Mouse (Mus musculus): ENCODE data around the gene Dll3. TPM values are rescaled to one million over a fixed set of nuclear protein-coding genes. Genes with fewer than 3 reads are reported as not detected.
A peak's percentile ranks its signal among the peaks of the same experiment; 100 is the strongest.

Dll3 gene
- total RNA-seq, 2 experiments from 2014 or later, result not detected

DNA sequence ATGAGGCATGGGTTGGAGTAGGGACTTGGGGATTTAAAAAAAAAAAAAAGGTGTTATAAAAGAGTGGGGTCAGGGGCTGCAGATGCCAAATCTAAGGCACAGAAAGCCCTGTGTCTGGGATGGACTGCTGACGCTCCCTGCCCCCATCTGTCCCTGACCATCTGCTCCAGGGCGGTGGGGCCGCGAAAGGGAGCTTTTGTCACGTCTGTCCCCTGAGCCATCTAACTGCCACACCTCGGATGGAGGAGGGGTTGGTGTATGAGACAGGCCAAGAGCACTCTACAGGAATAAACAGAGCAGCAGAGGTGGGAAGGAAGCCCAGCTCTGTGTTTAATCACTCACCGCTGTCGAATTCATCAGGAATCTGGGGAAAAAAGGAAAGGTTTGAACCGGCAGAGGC, 7.7 kb upstream of the Dll3 start:
- no peak for DNase-seq

DNA sequence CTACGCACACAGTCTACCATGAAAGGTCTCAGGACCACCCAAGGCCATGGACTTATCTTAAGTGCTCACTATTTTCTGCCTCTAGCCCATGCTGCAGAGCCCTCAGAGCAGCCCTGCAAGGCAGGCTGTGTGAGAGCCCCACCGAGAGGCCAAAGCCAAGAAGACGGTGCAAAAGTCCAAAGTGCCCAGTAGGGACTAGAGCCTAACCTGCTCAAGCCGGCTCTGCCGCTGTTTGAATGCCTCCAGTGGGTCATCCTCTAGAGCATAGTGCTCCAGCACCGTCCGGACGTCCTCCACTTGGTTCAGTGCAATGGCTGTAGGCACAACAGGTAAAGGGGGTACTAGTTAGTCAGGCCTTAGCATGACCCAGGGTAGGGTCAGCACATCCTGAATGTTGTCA, 4.2 kb upstream of the Dll3 start:
- DNase-seq, result no peak

DNA sequence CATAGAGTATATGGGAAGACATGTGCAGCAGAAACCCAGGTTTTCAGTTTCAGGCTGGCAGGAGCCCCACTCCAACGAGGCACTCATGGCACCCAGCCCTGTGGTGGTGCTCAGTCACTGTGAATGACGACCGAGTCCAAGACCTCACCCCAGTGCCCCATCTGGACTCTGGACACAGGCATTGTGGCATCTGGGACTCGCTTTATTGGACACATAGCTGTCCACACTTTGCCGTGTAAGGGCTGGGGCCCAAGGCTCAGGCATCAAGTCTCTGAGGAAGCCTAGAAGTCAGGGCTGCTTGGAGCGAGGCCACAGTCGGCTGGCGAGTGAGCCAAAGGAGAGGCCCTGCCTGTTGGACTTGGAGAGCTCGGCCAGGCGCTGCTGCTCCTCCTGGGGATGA, 3.6 kb upstream of the Dll3 start:
- DNase-seq, result no peak

DNA sequence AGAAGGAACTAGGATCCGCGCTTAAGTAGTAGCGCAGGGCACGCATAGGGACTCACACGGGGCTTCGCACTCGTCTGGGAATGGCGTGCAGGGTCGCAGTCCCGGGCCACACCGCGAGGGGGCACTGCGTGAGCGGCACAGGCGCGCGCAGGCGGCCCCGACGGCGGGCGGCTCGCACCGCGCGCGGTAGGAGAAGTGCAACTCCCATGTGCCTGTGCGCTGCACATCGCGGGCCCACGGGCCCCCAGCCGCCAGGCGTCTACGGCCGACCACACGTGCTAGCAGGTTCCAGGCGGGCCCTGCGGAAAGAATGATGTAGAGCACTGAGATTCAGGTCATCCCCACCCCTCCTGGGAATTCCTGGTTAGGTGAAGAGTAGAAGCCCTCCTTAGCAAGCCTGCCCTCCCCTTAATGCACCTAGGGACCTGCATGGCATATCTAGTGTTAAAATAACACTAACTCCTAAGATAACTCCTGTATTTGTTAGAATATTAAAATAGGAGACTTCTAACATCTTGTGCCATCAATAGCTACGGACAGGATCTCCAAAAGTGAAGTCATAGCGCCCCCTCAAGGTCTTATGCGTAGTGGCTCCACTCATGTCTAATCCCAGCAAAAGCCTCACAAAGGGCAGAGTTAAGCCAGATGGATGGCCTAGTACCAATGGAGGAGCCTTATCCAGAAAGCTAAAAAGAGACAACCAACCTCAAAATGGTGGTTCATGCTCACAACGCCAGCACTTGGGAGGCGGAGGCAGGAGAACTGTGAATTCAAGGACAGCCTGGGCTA, 3.0 kb downstream of the Dll3 start:
- peak; percentile 24 to 27 for DNase-seq

DNA sequence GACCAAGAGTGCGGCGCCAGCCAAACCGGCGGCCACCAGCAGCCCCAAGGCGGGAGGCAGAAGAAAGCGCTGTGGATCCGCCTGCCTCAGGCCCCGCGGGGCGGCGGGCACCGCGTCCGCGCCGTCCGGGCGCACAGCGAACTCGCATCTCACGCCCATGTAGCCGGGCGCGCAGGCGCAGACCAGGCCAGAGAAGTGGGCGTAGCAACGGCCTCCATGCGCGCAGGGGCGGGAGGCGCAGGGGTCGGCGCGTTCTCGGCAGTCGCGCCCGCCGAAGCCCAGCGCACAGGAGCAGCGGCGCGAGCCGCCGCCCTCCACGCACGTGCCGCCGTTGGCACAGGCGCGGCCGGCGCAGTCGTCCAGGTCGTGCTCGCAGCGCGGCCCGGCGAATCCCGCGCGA, 7.6 kb downstream of the Dll3 start:
- DNase-seq, result peak; percentile 29 to 40

DNA sequence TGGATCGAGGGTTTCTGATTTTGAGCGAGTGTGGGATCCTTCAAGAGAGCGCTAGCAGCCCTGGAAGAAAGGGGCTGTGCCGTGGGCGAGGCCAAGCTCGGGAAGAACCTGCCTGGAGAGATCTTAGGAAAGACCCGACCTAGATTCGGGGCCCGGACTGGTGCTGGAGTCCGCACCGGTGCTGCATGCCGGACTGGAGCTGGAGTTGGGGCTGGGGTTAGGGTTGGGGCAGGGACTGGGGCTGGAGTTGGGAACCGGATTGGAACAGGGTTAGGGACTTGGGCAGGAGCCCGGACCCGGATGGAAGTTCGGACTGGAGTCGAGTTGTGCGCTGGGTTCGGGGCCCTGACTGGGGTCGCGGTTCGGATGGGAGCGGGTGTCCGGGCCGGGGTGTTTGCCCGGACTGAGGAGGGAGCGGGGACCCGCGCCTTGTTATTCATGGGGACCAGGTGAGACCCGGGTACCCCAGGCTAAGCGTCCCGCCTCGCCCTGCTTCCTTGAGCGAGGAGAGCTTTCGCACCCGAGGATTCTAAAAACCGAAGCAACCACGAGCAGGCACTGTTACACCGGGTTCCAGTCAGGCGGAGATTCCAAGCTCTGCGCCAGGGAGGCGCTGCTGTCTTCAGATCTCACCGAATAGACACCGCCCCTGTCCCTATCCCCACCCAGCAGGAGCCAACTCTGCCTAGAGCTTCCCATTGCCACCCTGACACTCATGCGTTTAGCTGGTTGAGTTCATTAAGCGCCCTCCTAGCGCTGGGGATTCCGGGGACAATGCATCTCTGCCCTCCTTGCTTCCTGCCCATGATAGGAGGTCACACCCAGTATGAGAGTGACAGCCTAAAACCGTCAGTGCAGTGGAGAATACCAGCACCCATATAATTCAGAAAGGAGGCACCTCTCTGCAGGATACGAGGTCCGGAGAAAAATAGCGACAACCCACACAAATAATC, 11.1 kb downstream of the Dll3 start, which contains the start of gene Selenov:
TSS of gene Selenov (minus strand) at position 549 of the 953 bp plus-strand sequence.
- no peak for DNase-seq

DNA sequence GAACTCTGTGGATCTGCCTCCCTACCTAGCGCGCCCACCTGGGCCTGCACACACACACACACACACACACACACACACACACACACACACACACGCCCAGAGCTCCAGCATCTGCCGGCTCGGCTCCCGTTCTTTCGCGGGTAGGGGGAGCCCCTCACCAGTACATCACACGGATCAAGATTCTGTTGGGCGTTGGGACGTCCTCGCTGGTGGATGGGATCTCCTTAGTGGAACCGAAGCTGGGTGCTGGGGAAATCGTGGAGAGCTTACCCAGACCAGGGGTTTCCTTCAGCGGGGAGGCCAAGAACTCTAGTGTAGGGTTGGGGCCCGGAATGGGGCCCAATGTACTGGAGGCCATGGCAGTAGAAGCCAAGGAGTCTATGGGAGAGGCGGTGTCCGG, 11.9 kb downstream of the Dll3 start:
- DNase-seq, result no peak

DNA sequence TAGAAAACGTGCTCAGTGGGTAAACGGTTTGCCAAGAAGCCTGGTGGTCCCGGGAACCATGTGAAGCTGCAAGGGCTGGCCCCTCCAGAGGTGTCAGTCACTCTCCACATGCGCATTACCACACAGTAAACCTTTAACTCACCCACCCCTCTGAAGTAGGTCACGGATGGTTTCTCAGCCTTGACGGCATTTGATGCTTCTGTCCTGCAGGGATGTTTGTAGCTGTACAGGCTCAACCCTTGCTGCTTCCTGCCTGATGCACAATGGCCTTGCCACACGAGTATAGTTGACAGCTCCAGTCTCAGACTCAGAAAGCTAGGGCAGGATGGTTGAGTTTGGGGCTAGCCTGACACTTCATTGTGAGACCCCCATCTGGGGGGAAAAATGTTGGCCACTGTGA, 21.4 kb downstream of the Dll3 start:
- DNase-seq, result no peak

DNA sequence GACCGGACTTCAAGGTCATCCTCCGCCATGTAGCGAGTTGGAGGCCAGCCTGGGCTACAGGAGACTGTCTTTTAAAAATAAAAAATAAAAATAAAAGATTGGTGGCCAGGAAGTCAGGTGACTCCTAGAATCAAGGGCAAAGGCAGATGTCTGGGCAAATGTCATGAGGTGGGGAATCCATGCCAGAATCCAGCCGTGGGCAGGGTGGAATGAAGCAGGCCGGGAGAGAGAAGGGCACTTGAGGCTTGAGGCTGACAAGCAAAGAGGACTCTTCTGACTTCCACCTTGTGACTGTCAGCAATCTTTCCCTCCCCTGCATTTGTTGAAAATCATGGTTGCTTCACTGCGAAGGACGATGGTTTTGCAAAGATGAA, 23.8 kb downstream of the Dll3 start:
- DNase-seq, result peak; percentile 5 to 22

DNA sequence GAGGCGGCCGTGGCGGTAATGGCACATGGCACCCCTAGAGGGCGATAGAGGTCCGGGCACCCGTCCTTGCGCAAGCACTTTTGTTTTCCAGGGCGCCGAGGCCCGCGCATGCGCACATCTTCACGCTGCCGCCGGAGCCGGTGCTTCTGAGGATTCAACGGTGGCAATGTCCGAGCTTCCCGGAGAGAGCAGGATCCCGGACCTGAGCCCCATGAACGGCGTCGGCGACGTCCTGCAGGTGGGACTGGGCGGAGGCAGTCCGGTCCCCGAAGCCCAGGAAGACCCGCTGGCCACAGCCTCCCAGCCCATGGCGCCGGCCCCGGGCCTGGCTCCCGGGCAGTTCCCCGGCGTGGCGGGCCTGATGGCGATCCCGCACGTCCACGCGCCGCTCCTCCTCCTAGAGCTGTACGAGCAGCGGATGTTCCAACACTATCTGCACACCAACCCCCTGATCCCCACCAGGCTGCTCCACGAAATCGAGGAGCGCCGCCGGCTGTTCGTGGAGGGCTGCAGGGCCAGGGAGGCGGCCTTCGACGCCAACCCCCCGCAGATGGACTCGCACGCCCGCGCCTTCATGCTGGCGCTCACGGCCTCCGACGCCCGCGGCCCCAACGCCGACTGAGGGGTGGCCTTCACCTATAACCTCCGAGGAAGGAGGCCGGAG, 24.3 kb downstream of the Dll3 start, which contains the start of gene Eid2b:
TSS of gene Eid2b (plus strand) at position 125 of the 664 bp plus-strand sequence.
- peak; percentile 95 to 96 for DNase-seq

DNA sequence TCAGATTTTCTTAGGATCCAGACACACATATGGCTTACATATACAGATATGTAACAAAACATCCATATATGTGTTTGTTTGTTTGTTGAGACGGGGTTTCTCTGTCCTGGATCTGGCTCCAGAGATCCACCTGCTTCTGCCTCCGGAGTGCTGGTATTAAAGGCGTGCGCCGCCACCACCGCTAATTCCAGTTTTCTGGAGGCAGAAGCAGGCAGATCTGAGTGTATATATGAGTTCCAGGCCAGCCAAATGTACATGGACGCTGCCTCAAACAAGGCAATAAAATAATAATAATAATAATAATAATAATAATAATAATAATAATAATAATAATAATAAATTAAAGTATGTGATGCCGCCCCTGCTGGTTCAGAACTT, 24.8 kb downstream of the Dll3 start:
- no peak for DNase-seq

DNA sequence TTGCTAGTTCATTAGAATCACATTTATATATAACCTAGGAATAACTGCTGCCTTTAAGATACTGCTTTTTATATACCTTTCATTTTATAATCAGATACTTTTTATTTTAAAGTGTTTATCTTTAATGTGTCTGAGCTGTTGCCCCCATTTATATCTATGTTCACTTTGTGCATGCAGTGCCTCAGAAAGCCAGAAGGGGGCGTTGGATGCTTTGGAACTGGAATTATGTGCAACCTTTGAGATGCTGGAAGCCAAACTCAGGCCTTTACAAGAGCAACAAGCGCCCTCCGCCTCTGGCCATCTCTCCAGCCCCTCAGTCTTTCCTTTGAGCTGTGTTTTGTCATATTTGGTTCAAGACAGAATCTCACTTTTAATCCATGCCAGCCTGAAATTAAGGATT, 30.3 kb downstream of the Dll3 start:
- DNase-seq, result no peak

DNA sequence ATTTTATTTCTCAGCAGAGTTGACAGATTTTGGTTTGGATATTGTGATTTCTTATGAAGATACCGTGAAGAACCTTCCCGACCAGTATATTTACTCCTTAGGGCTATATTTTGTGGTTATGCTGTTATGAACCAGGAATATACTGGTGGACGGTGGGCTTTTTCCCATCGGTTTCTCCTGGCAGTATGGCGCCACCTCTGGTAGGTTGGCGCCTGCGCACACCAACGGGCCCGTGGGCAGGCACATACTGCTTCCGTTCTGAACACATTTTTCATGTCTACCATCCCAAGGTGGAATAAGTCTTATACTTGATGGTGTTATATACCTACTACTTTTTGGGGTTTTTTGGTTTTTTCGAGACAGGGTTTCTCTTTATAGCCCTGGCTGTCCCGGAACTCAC, 32.7 kb downstream of the Dll3 start:
- no peak for DNase-seq

DNA sequence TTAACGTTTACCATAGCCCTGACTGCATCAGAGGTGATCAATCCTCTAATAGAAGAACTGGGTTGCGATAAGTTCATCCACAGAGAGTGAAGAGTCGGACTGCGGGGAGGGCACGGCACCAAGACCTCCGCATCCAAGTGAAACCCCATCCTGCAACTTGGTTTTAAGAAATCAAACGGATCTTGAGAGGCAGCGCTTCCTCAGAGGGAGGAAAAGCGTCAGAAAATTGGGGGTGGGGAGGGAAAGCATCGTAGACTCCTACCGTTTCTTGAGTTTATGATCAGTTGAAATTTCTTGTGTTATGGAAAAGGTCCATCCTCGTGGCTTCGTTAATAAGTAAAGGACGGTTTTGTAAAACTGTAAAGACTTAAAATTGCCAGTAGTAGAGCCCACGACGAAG, 33.5 kb downstream of the Dll3 start:
- no peak for DNase-seq

DNA sequence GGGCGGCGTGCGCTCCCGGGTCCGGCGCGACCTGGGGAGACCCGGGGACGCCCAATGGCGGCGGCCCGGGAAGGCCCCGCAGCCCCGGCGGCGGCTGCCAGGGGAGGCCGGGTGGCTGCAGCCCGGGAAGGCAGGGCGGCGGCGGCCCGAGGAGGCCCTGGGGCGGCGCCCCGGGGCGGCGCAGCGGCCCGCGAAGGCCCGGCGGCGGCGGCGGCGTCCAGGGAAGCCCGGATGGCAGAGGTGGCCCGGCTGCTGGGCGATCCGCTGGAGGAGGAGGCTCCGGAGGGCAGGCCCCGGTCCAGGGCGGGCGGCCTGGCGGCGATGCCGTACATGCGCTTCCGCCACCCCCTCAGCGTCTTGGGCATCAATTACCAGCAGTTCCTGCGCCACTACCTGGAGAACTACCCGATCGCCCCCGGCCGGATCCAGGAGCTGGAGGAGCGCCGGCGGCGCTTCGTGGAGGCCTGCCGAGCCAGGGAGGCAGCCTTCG, 34.0 kb downstream of the Dll3 start:
- DNase-seq, result peak; percentile 62 to 69

DNA sequence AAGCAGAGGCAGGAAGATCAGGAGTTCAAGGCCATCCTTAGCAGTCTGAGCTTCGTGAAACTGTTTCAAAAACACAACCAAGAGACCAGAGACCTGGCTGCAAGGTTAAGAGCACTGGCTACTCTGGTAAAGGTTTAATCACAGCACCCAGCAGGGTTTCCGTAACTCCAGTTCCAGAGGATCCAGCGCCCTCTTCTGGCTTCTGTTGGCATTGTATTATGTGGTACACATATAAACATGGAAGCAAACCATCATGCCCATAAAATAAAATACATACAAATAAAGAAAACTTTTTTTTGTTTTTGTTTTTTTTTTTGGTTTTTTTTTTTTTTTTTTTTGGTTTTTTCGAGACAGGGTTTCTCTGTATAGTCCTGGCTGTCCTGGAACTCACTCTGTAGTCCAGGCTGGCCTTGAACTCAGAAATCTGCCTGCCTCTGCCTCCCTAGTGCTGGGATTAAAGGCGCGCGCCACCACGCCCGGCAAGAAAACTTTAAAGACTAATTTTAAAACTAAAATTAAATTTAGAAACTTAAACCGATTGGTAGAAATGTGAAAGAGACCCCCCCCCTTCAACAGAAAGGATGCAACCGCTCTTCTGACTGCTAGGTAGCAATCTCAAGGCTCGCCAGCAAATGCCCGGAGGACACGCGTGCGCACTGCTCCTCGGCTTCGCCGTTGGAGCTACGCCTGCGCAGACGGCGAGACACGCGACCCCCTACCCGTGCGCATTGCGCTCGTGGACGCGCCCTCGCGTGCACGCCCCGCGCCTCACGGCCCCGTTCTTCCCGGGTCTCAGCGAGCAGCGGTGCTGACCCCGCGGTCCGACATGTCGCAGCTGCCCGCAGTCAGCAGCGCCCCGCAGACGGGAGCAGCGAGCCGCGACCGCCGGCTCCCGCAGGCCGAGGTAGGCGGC, 34.7 kb downstream of the Dll3 start, which contains the start of gene Eid2:
TSS of gene Eid2 (plus strand) at position 753 of the 913 bp plus-strand sequence.
- peak; percentile 84 to 85 for DNase-seq

DNA sequence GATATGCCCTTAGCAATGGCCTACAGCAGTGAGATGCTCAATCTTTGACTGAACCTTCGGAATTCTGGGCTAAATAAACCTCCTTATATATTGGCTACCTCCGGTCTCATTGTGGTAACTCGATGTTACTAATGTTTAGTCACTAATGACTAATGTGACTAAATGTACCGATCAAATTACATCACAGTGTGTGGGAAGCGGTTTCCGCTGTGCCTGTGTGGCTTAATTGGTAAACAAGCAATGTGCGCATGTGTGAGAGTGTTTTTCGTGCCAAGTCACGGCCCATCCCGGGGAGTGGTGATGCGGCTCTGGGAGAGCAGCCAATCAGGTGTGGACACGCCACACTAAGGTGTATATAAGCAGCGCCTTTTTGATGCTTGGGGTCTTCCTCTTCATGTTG, 36.6 kb downstream of the Dll3 start:
- DNase-seq, result no peak

DNA sequence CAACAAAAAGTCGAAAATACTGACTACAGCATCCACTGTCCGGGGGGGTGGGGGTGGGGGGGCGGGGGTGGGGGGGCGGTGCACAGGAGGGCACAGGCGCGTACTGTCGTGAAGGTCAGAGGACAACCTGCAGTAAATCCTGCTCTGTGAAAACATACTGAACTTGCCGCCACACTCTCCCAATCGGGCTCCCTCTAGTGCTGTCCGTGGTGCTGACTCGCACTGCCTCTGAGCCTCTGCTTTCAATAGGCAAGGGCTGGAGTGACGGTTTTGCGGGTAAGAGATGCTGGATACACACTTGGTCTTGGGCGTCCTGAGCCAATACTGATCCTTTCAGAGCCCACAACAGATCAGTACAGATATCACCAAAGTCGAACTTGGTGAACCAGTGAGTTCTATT, 38.3 kb downstream of the Dll3 start:
- peak; percentile 35 to 81 for DNase-seq

DNA sequence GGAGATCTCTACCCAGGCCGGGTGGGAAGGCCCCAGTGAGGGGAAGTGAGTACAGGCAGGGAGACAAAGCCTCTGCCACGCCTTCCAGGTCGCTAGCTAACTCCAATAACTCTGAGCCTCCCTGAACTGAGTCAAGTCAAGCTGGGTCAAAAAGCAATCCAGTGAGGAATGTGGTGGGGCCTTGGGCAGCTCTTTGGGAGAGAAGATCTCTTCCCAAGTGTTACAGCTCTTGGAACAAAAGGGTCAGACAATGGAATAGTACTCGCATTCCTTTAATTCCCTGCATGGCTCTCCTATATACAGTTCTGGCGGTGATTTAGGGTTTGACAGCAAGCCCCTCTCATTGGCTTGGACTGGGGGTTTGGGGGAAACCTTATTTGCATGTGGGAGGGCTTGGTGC, 39.2 kb downstream of the Dll3 start:
- no peak for DNase-seq

DNA sequence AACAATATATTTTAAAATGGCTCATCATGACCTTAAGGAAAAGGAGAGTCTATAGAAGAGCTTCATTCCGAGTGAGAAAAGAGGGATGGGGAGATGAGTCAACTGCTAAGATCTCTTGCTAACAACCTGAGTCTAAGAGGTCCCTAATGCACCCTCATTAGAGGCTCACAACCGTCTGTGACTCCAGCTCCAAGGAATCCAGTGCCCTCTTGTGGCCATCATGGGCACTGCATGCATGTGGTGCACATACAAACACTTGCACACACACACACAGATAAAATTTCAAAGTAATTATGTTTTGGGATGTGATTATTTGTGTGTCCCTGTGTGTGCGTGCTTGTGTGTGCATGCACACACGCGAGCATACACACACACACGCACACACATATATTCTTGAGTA, 46.6 kb downstream of the Dll3 start:
- DNase-seq, result no peak

DNA sequence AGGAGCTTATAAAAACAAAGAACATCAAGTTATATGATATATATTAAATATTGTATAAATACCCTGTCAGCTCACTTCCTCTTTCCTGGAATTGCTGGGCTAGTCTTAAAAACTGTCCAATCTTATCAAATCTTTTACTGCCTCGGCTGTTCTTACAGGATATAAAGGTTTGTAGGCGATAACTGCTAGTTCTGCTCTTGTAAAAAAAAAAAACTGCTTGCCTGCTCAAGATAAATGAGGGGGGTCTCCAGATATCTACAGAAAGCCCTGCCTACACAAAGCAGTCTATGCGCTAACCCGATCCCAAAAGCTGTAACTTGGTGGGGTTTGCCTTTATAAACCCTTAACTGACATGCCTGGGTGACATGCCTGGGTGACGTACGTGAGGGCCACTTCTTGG, 47.4 kb downstream of the Dll3 start:
- DNase-seq, result no peak
